10 mouse cellular contexts compared by ENCODE assay signal in the genomic region with DNA sequence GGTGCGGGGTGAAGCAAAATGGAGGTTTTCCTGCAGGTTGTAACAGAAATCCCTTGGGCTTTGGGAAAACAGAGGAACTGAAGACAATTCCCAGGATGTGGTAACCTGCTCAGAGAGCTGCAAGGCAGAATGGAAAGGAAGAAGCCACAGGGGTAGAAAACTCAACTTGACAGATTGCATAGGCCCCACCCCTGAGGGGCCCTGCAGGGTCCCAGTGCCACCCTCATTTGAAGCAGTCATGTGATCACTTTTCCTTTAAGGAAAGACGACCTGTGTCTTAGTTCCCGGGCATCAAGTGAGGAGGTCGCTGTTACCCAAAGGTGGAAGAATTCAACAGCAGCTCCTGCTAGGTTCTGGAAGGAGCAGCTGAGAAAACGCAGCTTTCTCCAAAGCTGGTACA. TPM values are rescaled to one million over a fixed set of nuclear protein-coding genes. Genes with fewer than 3 reads are reported as not detected.
DNase-seq lines count a peak whose midpoint lies in the region; ATAC-seq and TF ChIP-seq lines count a peak whose summit lies in the region.
"Had no signal": no experiment of that assay in that cellular context is flagged by ENCODE, and none has a peak within 500 bp of the region (broad histone marks: within the 10 kb centered on the region; RNA-seq: fewer than 3 reads in every experiment).

No protein-coding gene starts in this region.

- no peak for ATAC-seq in kidney, postnatal 0 days (replicated peaks; ENCODE audit: low FRiP score, low read depth)
- ATAC-seq in forebrain, embryonic 14.5 days, result no peak
- no peak for ATAC-seq in liver, embryonic 14.5 days (ENCODE audit: insufficient read depth)

- no peak for DNase-seq in kidney, postnatal 0 days (ENCODE audit: low spot score)
- no peak for DNase-seq in kidney, adult 11 months
- peak; percentile 67 for DNase-seq in forebrain, embryonic 14.5 days (ENCODE audit: low spot score)
- DNase-seq in liver, embryonic 14.5 days (ENCODE audit: low read depth in 3 of 3, low spot score in 3 of 3), result no peak
- DNase-seq in retina, postnatal 1 day, result peak; percentile 69
- no peak for DNase-seq in thymus, adult 2 months
- DNase-seq in embryo, embryonic 10.5 days (ENCODE audit: low spot score), result no peak
- DNase-seq in thymus, postnatal 14 days, result no peak

- no peaks in the 10 kb centered on the region for H3K36me3 ChIP-seq in kidney, postnatal 0 days (ENCODE audit: insufficient read depth, low read length)
- H3K36me3 ChIP-seq in forebrain, embryonic 14.5 days (ENCODE audit: control insufficient read depth, insufficient read depth, low read length), result no peaks in the 10 kb centered on the region
- H3K36me3 ChIP-seq in liver, embryonic 14.5 days (replicated peaks; ENCODE audit: control insufficient read depth, insufficient read depth, low read depth), result no peaks in the 10 kb centered on the region
- H3K36me3 ChIP-seq in thymus, adult 2 months (ENCODE audit: control insufficient read depth, insufficient read depth, low read length), result no peaks in the 10 kb centered on the region
- H3K36me3 ChIP-seq: embryonic facial prominence, embryonic 15.5 days; G1E had no signal

- 14% methylated on average over 5 of the region's 5 CpGs for WGBS in kidney, postnatal 0 days
- WGBS in forebrain, embryonic 14.5 days, result 8% methylated on average over 5 of the region's 5 CpGs
- 21% methylated on average over 5 of the region's 5 CpGs for WGBS in liver, embryonic 14.5 days (ENCODE audit: insufficient replicate concordance)
- 79% methylated on average over 5 of the region's 5 CpGs for WGBS in thymus, adult 2 months

- 0 out of 2 replicates have a peak overlapping the region, but pooled peaks have one; percentile 27 for H3K4me2 ChIP-seq in kidney, postnatal 0 days (ENCODE audit: low read length)
- peak overlapping the region; percentile 35 for H3K4me2 ChIP-seq in forebrain, embryonic 14.5 days (ENCODE audit: low read length)
- peak overlapping the region; percentile 41 for H3K4me2 ChIP-seq in liver, embryonic 14.5 days (ENCODE audit: low read depth)

- TF ChIP-seq EP300 in liver, embryonic 14.5 days (IDR thresholded peaks at IDR 0.05; ENCODE audit: low read depth), result no peak

- no peak overlapping the region for H3K9ac ChIP-seq in kidney, postnatal 0 days (ENCODE audit: low read depth, low read length)
- peak overlapping the region; percentile 58; the same call in 1 of the 2 replicates for H3K9ac ChIP-seq in forebrain, embryonic 14.5 days (ENCODE audit: low read length)
- no peak overlapping the region for H3K9ac ChIP-seq in liver, embryonic 14.5 days (replicated peaks)
- H3K9ac ChIP-seq: embryonic facial prominence, embryonic 15.5 days had no signal

- H3K27me3 ChIP-seq in kidney, postnatal 0 days (ENCODE audit: insufficient read depth, low read length), result no peaks in the 10 kb centered on the region
- H3K27me3 ChIP-seq in forebrain, embryonic 14.5 days (replicated peaks; ENCODE audit: control insufficient read depth, insufficient read depth, low read length), result no peaks in the 10 kb centered on the region
- peaks cover 18% of the 10 kb centered on the region for H3K27me3 ChIP-seq in liver, embryonic 14.5 days (ENCODE audit: control insufficient read depth, insufficient read depth, low read length)
- H3K27me3 ChIP-seq in thymus, adult 2 months (ENCODE audit: control insufficient read depth, insufficient read depth, low read length), result no peaks in the 10 kb centered on the region; the same call in 1 of the 2 replicates

- no peaks in the 10 kb centered on the region for H3K9me3 ChIP-seq in kidney, postnatal 0 days (replicated peaks; ENCODE audit: low read length)
- H3K9me3 ChIP-seq in forebrain, embryonic 14.5 days (replicated peaks; ENCODE audit: control insufficient read depth, low read length), result no peaks in the 10 kb centered on the region
- H3K9me3 ChIP-seq in liver, embryonic 14.5 days (ENCODE audit: control insufficient read depth, low read length), result no peaks in the 10 kb centered on the region
- H3K9me3 ChIP-seq: embryonic facial prominence, embryonic 15.5 days; G1E had no signal

- TF ChIP-seq POLR2A in thymus, adult 2 months (IDR thresholded peaks at IDR 0.05; ENCODE audit: control insufficient read depth, extremely low read depth, insufficient read depth, low read length, poor library complexity), result no peak

- H3K4me3 ChIP-seq in kidney, postnatal 0 days (replicated peaks; ENCODE audit: low read depth, low read length), result no peak overlapping the region
- peak overlapping the region; percentile 10; the same call in 1 of the 2 replicates for H3K4me3 ChIP-seq in forebrain, embryonic 14.5 days (ENCODE audit: low read depth, low read length)
- H3K4me3 ChIP-seq in liver, embryonic 14.5 days (ENCODE audit: insufficient read depth in 1 of 2, low read depth in 2 of 2, low read length in 2 of 2), result peak overlapping the region; percentile 21 to 24; a peak in 3 of 4 replicates
- no peak overlapping the region for H3K4me3 ChIP-seq in thymus, adult 2 months (ENCODE audit: control insufficient read depth, insufficient read depth, low read length)
- H3K4me3 ChIP-seq: embryonic facial prominence, embryonic 15.5 days had no signal

- H3K4me1 ChIP-seq in kidney, postnatal 0 days (replicated peaks; ENCODE audit: insufficient read depth, low read length), result peaks cover 15% of the 10 kb centered on the region
- peaks cover 74% of the 10 kb centered on the region for H3K4me1 ChIP-seq in forebrain, embryonic 14.5 days (ENCODE audit: control insufficient read depth, insufficient read depth, low read length)
- H3K4me1 ChIP-seq in liver, embryonic 14.5 days (replicated peaks; ENCODE audit: control insufficient read depth in 2 of 2, insufficient read depth in 2 of 2, low read length in 1 of 2), result peaks cover 0 to 5% of the 10 kb centered on the region in 2 experiments; a peak in 2 of 4 replicates
- peaks cover 29% of the 10 kb centered on the region for H3K4me1 ChIP-seq in thymus, adult 2 months (replicated peaks; ENCODE audit: control insufficient read depth, insufficient read depth, low read length)

- H3K27ac ChIP-seq in kidney, postnatal 0 days, result peak overlapping the region; percentile 86
- peak overlapping the region; percentile 96 for H3K27ac ChIP-seq in forebrain, embryonic 14.5 days (ENCODE audit: low read depth, low read length)
- no peak overlapping the region for H3K27ac ChIP-seq in liver, embryonic 14.5 days
- no peak overlapping the region for H3K27ac ChIP-seq in thymus, adult 2 months (ENCODE audit: control insufficient read depth, insufficient read depth, low read length)

- TF ChIP-seq CTCF in kidney, postnatal 0 days (IDR thresholded peaks at IDR 0.05; ENCODE audit: low read depth), result no peak
- no peak for TF ChIP-seq CTCF in liver, embryonic 14.5 days (IDR thresholded peaks at IDR 0.05; ENCODE audit: low read depth)
- no peak for TF ChIP-seq CTCF in thymus, adult 2 months (IDR thresholded peaks at IDR 0.05; ENCODE audit: borderline replicate concordance, control insufficient read depth, extremely low read depth, insufficient read depth, low read length, poor library complexity)

RNA-seq across cellular contexts. Expression of a gene that starts 1.0 kb away (rescaled TPM):
- polyA plus RNA-seq in kidney, postnatal 0 days (2015; fragmentation: Nextera tagmentation; extraction: Ambion mirVana), result 20.9 and 24.3 TPM in 2 replicates
- 10.1 and 11.4 TPM in 2 replicates for polyA plus RNA-seq in forebrain, embryonic 14.5 days (2014; fragmentation: Nextera tagmentation; extraction: Ambion mirVana)
- 15.4 and 15.6 TPM in 2 replicates for polyA plus RNA-seq in liver, embryonic 14.5 days (2012; rRNA removed)
- polyA plus RNA-seq in liver, embryonic 14.5 days (2014; fragmentation: Nextera tagmentation; extraction: Ambion mirVana), result 14.1 and 15.6 TPM in 2 replicates
- 5.1 and 6.5 TPM in 2 replicates for polyA plus RNA-seq in thymus, adult 2 months (2012; rRNA removed)
- polyA plus RNA-seq: G1E had no signal

RNA-seq across cellular contexts. Expression of a gene that starts 37.7 kb away (rescaled TPM):
- 0.17 TPM in 1 of 2 replicates, not detected in the other for polyA plus RNA-seq in kidney, postnatal 0 days (2015; fragmentation: Nextera tagmentation; extraction: Ambion mirVana)
- 140 and 175 TPM in 2 replicates for polyA plus RNA-seq in forebrain, embryonic 14.5 days (2014; fragmentation: Nextera tagmentation; extraction: Ambion mirVana)
- polyA plus RNA-seq in liver, embryonic 14.5 days (2012; rRNA removed), result 0.03 and 0.37 TPM in 2 replicates
- polyA plus RNA-seq in liver, embryonic 14.5 days (2014; fragmentation: Nextera tagmentation; extraction: Ambion mirVana), result 0.05 TPM in 1 of 2 replicates, not detected in the other
- 1.1 TPM in 2 replicates for polyA plus RNA-seq in thymus, adult 2 months (2012; rRNA removed)

Comparison
In these comparisons a context has a peak if more than half of its experiments do, and no peak if none do; other contexts are left out.
1. DNase-seq: peak in forebrain, embryonic 14.5 days (single experiment) and retina, postnatal 1 day (single experiment); none in kidney, postnatal 0 days (single experiment), kidney, adult 11 months (single experiment), liver, embryonic 14.5 days (0 of 3), thymus, adult 2 months (single experiment), embryo, embryonic 10.5 days (single experiment) and thymus, postnatal 14 days (single experiment).
2. H3K27ac ChIP-seq: peak in kidney, postnatal 0 days (single experiment) and forebrain, embryonic 14.5 days (single experiment); none in liver, embryonic 14.5 days (single experiment) and thymus, adult 2 months (single experiment).
3. H3K4me3 ChIP-seq: peak in forebrain, embryonic 14.5 days (single experiment) and liver, embryonic 14.5 days (2 of 2); none in kidney, postnatal 0 days (single experiment) and thymus, adult 2 months (single experiment).
4. RNA of a gene that starts 37.7 kb away (polyA plus RNA-seq): 140 to 175 TPM in forebrain, embryonic 14.5 days; 1.1 TPM in thymus, adult 2 months, 0.17 TPM in kidney, postnatal 0 days and 0.03 to 0.37 TPM in liver, embryonic 14.5 days; every median in the first group is over 10 times any median in the second.
5. Peak in every context shown above with its lines, with median percentiles within 50 percentile points of each other: H3K4me2 ChIP-seq.